Mouse (Mus musculus) MEL (cell line): ENCODE data around the gene Naa15. TPM values are rescaled to one million over a fixed set of nuclear protein-coding genes. Genes with fewer than 3 reads are reported as not detected.

Source experiments
- DNase-seq: peaks from one replicate; pipeline ENCODE4 v3.0.0; 2011; ENCODE audit warnings: low read depth, low spot score
- H3K27ac ChIP-seq: 2 replicates; pipeline ENCODE4 v1.5.1; 2012; ENCODE audit warnings: low read depth, mild to moderate bottlenecking, control low read depth, low read length, moderate library complexity; ENCODE audit not compliant: control insufficient read depth
- H3K27me3 ChIP-seq, 2 experiments: fragments of 150-350 bp in 1 of 2; sonication (generic) in 1 of 2; 2 replicates each; pipeline ENCODE4 v1.6.1; 2012; ENCODE audit warnings: low read length in 2 of 2, mild to moderate bottlenecking in 2 of 2, improper control_type of control experiment in 1 of 2, moderate library complexity in 1 of 2; ENCODE audit not compliant: insufficient read depth in 2 of 2, control insufficient read depth in 1 of 2
- H3K36me3 ChIP-seq, 2 experiments: 2 replicates each; pipeline ENCODE4 v1.6.1; 2012 to 2014; ENCODE audit warnings: low read length in 2 of 2, improper control_type of control experiment in 1 of 2, inconsistent platforms in 1 of 2, mild to moderate bottlenecking in 1 of 2; ENCODE audit not compliant: insufficient read depth in 2 of 2, control insufficient read depth in 1 of 2
- H3K4me1 ChIP-seq, 2 experiments: fragments of 150-350 bp in 1 of 2; sonication (generic) in 1 of 2; 2 replicates each; pipeline ENCODE4 v1.6.1; 2012; ENCODE audit warnings: low read length in 2 of 2, improper control_type of control experiment in 1 of 2, mild to moderate bottlenecking in 1 of 2; ENCODE audit not compliant: insufficient read depth in 2 of 2, control insufficient read depth in 1 of 2
- H3K4me3 ChIP-seq, 2 experiments: fragments of 150-350 bp in 1 of 2; sonication (generic) in 1 of 2; 2 replicates each; pipeline ENCODE4 v1.5.1; 2012; ENCODE audit warnings: low read depth in 2 of 2, low read length in 2 of 2, mild to moderate bottlenecking in 2 of 2, moderate library complexity in 2 of 2, control low read depth in 1 of 2, improper control_type of control experiment in 1 of 2; ENCODE audit not compliant: control insufficient read depth in 1 of 2, insufficient read depth in 1 of 2
- H3K79me2 ChIP-seq: 2 replicates; pipeline ENCODE4 v1.6.1; 2012; ENCODE audit warnings: mild to moderate bottlenecking, low read length, moderate library complexity; ENCODE audit not compliant: control insufficient read depth, poor library complexity, insufficient read depth
- H3K9ac ChIP-seq: 2 replicates; pipeline ENCODE4 v1.6.1; 2012; ENCODE audit warnings: low read depth, mild to moderate bottlenecking, control low read depth, low read length, moderate library complexity; ENCODE audit not compliant: control insufficient read depth, poor library complexity, severe bottlenecking
- H3K9me3 ChIP-seq: fragments of 150-350 bp; sonication (generic); replicated peaks from 2 replicates; pipeline ENCODE4 v1.6.1; 2012; ENCODE audit warnings: mild to moderate bottlenecking, low read length, improper control_type of control experiment, moderate library complexity; ENCODE audit not compliant: insufficient read depth
- CHD1 ChIP-seq: IDR thresholded peaks from 2 replicates; pipeline ENCODE4 v1.6.1; 2012; ENCODE audit warnings: low read depth, mild to moderate bottlenecking, inconsistent platforms, low read length, improper control_type of control experiment
- E2F4 ChIP-seq: IDR thresholded peaks from 2 replicates; pipeline ENCODE4 v1.6.1; 2011; ENCODE audit warnings: low read depth, low read length, improper control_type of control experiment, borderline replicate concordance
- ELF1 ChIP-seq: IDR thresholded peaks from 2 replicates; pipeline ENCODE4 v1.6.1; 2014; ENCODE audit warnings: low read depth, mild to moderate bottlenecking, inconsistent platforms, low read length, improper control_type of control experiment, moderate library complexity
- GATA1 ChIP-seq: IDR thresholded peaks from 2 replicates; pipeline ENCODE4 v1.6.1; 2011; ENCODE audit warnings: low read depth, low read length, improper control_type of control experiment
- HCFC1 ChIP-seq: IDR thresholded peaks from 2 replicates; pipeline ENCODE4 v1.6.1; 2012; ENCODE audit warnings: low read depth, mild to moderate bottlenecking, inconsistent platforms, low read length, improper control_type of control experiment, moderate library complexity
- JUND ChIP-seq: IDR thresholded peaks from 2 replicates; pipeline ENCODE4 v1.6.1; 2011; ENCODE audit warnings: low read depth, mild to moderate bottlenecking, improper control_type of control experiment, low read length
- KAT2A ChIP-seq: conservative IDR thresholded peaks from 2 replicates; pipeline ENCODE4 v1.6.1; 2012; ENCODE audit warnings: low read depth, low read length, improper control_type of control experiment, inconsistent platforms
- MAFK ChIP-seq: IDR thresholded peaks from 2 replicates; pipeline ENCODE4 v1.6.1; 2011; ENCODE audit warnings: low read depth, mild to moderate bottlenecking, low read length, improper control_type of control experiment, borderline replicate concordance
- MAX ChIP-seq: IDR thresholded peaks from 2 replicates; pipeline ENCODE4 v1.6.1; 2011; ENCODE audit warnings: low read length, improper control_type of control experiment
- NRF1 ChIP-seq: IDR thresholded peaks from 2 replicates; pipeline ENCODE4 v1.6.1; 2014; ENCODE audit warnings: low read depth, mild to moderate bottlenecking, inconsistent platforms, low read length, improper control_type of control experiment, moderate library complexity; ENCODE audit not compliant: poor library complexity, insufficient read depth, severe bottlenecking
- POLR2AphosphoS2 ChIP-seq: IDR thresholded peaks from 2 replicates; pipeline ENCODE4 v1.6.1; 2011; ENCODE audit warnings: low read length, improper control_type of control experiment
- POLR2AphosphoS5 ChIP-seq: IDR thresholded peaks from 2 replicates; pipeline ENCODE4 v1.6.1; 2012; ENCODE audit warnings: low read depth, borderline replicate concordance, mild to moderate bottlenecking, inconsistent platforms, low read length, moderate library complexity, mixed read lengths
- RAD21 ChIP-seq: IDR thresholded peaks from 2 replicates; pipeline ENCODE4 v1.6.1; 2011; ENCODE audit warnings: mild to moderate bottlenecking, low read depth, low read length, improper control_type of control experiment
- TBP ChIP-seq: IDR thresholded peaks from 2 replicates; pipeline ENCODE4 v1.8.0; 2011; ENCODE audit warnings: low read depth, low read length, improper control_type of control experiment
- TCF12 ChIP-seq: IDR thresholded peaks from 2 replicates; pipeline ENCODE4 v1.6.1; 2014; ENCODE audit warnings: low read depth, mild to moderate bottlenecking, inconsistent platforms, low read length, improper control_type of control experiment, moderate library complexity
- USF1 ChIP-seq: IDR thresholded peaks from 2 replicates; pipeline ENCODE4 v1.6.1; 2014; ENCODE audit warnings: low read depth, mild to moderate bottlenecking, inconsistent platforms, low read length, improper control_type of control experiment, moderate library complexity
- USF2 ChIP-seq, 2 experiments: IDR thresholded peaks; 2 replicates each; pipeline ENCODE4 v1.6.1; 2011 to 2012; ENCODE audit warnings: improper control_type of control experiment in 2 of 2, low read length in 2 of 2, borderline replicate concordance in 1 of 2, inconsistent platforms in 1 of 2, low read depth in 1 of 2, mild to moderate bottlenecking in 1 of 2; ENCODE audit not compliant: insufficient read depth in 1 of 2
- ZC3H11A ChIP-seq: IDR thresholded peaks from 2 replicates; pipeline ENCODE4 v1.6.1; 2012; ENCODE audit warnings: low read depth, mild to moderate bottlenecking, inconsistent platforms, low read length, improper control_type of control experiment
- ZKSCAN1 ChIP-seq: IDR thresholded peaks from 2 replicates; pipeline ENCODE4 v1.6.1; 2012; ENCODE audit warnings: low read depth, mild to moderate bottlenecking, inconsistent platforms, low read length, improper control_type of control experiment, moderate library complexity
- ZMIZ1 ChIP-seq: IDR thresholded peaks from 2 replicates; pipeline ENCODE4 v1.6.1; 2012; ENCODE audit warnings: low read depth, mild to moderate bottlenecking, inconsistent platforms, low read length, improper control_type of control experiment, moderate library complexity
- polyA plus RNA-seq, 2 experiments: library from polyadenylated mRNA; stranded (reverse) in 1 of 2; unstranded in 1 of 2; fragments of >175 nt in 1 of 2; fragments of >200 nt in 1 of 2; gene quantifications; 2 replicates each; pipeline versions ENCODE4 v1.2.1 to v1.2.4; 2012; ENCODE audit warnings: low replicate concordance in 2 of 2, low read depth in 1 of 2; ENCODE audit not compliant: insufficient read length in 2 of 2, insufficient read depth in 1 of 2, missing spikeins in 1 of 2
- total RNA-seq: library from RNA; depleted of rRNA; stranded (reverse); fragments of 300-350 nt; gene quantifications from 2 replicates; pipeline ENCODE4 v1.2.3, GENCODE M21; 2012

Naa15 gene
- total and polyA plus RNA-seq, 3 experiments = 36.6 to 558 (median 61.6) TPM

DNA sequence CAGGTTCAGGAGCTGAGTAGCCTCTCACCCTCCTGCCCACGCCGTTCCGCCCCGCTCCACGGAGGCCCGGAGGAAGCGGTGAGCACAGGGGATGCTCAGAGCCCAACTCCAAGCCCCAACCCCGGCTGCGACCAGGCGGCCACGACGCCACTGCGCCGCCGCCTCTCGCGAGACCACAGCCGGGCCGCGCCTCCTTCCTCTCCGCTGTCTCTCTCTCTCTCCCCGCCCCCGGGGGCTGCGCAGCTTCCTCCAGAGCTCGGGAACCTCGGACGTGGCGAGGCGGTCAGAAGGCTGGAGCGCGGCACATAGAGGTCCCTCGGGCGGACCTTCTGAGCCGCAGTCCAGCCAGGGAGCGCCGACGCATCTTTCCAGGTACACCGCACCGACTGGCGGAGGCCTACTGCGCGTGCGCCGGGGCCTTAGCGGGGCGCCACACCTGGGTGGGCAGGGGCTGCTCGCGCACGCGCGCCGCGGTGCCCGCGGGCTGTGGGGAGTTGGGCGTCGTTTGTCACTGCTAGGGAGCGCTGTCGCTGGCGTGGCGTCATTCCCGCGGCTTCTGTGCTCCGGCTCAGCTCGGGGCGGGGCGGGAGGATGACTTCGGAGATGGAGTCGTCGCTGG is 68.9 kb downstream of the Naa15 start, which contains the start of gene Rab33b (continued):
- TF ChIP-seq ZC3H11A (no peak), CHD1 (no peak), ELF1 (peak; percentile 78)

DNA sequence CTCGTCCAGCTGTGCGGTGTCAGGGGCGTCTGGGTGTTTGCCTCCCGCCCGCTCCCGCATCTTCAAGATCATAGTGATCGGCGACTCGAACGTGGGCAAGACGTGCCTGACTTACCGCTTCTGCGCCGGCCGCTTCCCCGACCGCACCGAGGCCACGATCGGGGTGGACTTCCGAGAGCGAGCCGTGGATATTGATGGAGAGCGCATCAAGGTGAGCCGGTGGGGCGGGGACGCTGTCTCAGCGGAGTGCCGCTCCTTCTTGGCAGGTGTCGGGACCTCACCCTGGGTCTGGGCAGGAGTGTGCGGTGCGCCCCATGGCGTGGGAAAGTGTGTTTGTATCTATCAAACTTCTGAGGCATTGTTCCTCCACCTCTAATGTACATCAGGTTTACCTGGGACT is 69.4 kb downstream of the Naa15 start:
- TF ChIP-seq POLR2AphosphoS2 = no peak
- TF ChIP-seq, all 39 proteins: peak for 0
- Histone ChIP-seq H3K36me3 (peaks cover 0 to 7% of the 10 kb centered on the region in 2 experiments; a peak in 2 of 4 replicates), H3K27ac (no peak overlapping the region), H3K4me3 (peak overlapping the region; percentile 46 to 85), H3K79me2 (peaks cover 6% of the 10 kb centered on the region), H3K27me3 (no peaks in the 10 kb centered on the region), H3K9ac (peak overlapping the region; percentile 86), H3K9me3 (no peaks in the 10 kb centered on the region), H3K4me1 (peaks cover 0 to 3% of the 10 kb centered on the region in 2 experiments; a peak in 1 of 4 replicates)
- DNase-seq = no peak

DNA sequence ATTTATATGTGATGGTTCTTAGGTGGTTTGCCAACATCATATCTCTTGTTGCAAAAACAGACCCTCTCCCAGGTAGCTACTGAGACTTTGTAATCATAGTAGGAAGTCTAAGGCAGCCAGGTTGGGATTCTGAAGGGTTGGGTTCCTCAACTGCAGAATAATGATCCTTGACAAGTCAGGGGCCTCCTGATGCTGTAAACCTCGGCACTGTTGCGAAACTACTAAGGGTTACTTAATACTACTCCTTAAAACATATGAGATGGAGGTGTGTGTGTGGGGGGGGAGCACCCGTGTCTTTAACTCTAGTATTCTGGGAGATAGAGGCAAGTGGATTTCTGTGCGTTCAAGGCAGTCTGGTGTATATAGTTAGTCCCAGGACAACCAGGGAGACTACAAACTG is 70.4 kb downstream of the Naa15 start:
- Histone ChIP-seq H3K27me3 (no peaks in the 10 kb centered on the region), H3K27ac (no peak overlapping the region), H3K36me3 (peaks cover 0 to 7% of the 10 kb centered on the region in 2 experiments; a peak in 2 of 4 replicates), H3K9ac (no peak overlapping the region), H3K4me1 (peaks cover 0 to 3% of the 10 kb centered on the region in 2 experiments; a peak in 1 of 4 replicates), H3K4me3 (no peak overlapping the region; a peak in 1 of 4 replicates), H3K79me2 (peaks cover 6% of the 10 kb centered on the region), H3K9me3 (no peaks in the 10 kb centered on the region)
- TF ChIP-seq MAX (no peak), NRF1 (no peak), TBP (no peak), USF2 (IDR thresholded peaks at IDR 0.05; ENCODE audit: borderline replicate concordance in 1 of 2, insufficient read depth in 1 of 2, low read depth in 1 of 2, low read length in 2 of 2) (no peak), RAD21 (no peak), MAFK (no peak), USF1 (no peak), GATA1 (no peak), HCFC1 (no peak), ZKSCAN1 (no peak), ELF1 (no peak), JUND (no peak), TCF12 (no peak), ZMIZ1 (no peak), POLR2AphosphoS5 (no peak), KAT2A (no peak), CHD1 (no peak), E2F4 (no peak), ZC3H11A (no peak)
- no peak for DNase-seq
